Mouse (Mus musculus): Measurements from ENCODE around the gene Bach2.

DNA sequence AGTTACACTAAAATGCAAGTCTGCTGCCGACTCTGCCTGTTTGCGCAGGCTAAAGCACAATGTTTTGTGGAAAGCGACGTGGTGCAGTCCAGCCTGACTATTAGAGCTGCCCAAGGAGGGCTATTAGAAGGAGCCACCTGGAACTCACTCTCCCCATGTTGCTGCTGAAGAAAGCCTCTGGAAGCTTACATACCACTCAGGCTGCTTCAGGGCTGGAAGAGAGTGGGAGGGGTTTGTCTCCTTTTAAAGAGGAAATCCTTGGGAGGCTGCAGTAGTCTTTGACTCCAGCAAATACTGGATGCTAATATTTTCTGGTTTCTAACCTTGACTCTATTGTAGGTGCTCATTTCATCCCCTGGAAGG, 18.5 kb upstream of the Bach2 start:
- TF ChIP-seq CTCF (IDR thresholded peaks at IDR 0.05; ENCODE audit: extremely low read depth, insufficient read depth, insufficient read length, insufficient replicate concordance): no peak
- no peak for TF ChIP-seq POLR2A (IDR thresholded peaks at IDR 0.05; ENCODE audit: low read depth, low read length)

Measured in spleen, adult 2 months (tissue).